Mouse (Mus musculus): ENCODE results near the gene Erc1. TPM values are rescaled to one million over a fixed set of nuclear protein-coding genes. Genes with fewer than 3 reads are reported as not detected.

Gene Erc1
- polyA plus RNA-seq, 1 experiment from 2014 or later = 23.7 TPM

DNA sequence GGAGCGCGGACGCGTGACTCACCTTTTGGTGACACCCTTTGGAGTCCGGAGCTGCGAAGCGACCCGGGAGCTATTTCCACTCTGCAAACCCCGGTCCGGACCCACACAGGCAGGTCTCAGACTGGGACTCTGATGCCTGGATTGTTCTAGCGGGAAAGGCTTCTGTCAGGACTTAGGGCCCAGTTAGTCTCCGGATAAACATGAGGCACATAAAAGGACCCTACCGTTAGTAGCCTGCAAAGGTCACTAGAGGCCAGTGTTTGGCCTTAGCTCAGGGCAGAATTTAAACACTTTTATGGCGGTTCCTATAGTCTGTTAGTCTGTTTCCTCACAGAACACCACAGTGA, 303.5 kb downstream of the Erc1 start:
- WGBS = 0% methylated on average over 14 of the region's 14 CpGs
- DNase-seq (ENCODE audit: low spot score, missing footprints) (peak; percentile 93), ATAC-seq (ENCODE audit: low FRiP score) (peak; percentile 56)
- Histone ChIP-seq H3K36me3 (ENCODE audit: control insufficient read depth, insufficient read depth, low read length) (no peaks in the 10 kb centered on the region), H3K4me1 (ENCODE audit: control insufficient read depth, insufficient read depth, low read length) (peaks cover 13% of the 10 kb centered on the region), H3K4me2 (peak overlapping the region; percentile 95), H3K27me3 (ENCODE audit: control insufficient read depth, insufficient read depth, low read length) (peaks cover 16% of the 10 kb centered on the region), H3K9me3 (ENCODE audit: control insufficient read depth, low read length) (no peaks in the 10 kb centered on the region), H3K27ac (ENCODE audit: low read depth, low read length) (no peak overlapping the region), H3K9ac (ENCODE audit: low read length) (peak overlapping the region; percentile 85), H3K4me3 (ENCODE audit: low read depth, low read length) (peak overlapping the region; percentile 78)

DNA sequence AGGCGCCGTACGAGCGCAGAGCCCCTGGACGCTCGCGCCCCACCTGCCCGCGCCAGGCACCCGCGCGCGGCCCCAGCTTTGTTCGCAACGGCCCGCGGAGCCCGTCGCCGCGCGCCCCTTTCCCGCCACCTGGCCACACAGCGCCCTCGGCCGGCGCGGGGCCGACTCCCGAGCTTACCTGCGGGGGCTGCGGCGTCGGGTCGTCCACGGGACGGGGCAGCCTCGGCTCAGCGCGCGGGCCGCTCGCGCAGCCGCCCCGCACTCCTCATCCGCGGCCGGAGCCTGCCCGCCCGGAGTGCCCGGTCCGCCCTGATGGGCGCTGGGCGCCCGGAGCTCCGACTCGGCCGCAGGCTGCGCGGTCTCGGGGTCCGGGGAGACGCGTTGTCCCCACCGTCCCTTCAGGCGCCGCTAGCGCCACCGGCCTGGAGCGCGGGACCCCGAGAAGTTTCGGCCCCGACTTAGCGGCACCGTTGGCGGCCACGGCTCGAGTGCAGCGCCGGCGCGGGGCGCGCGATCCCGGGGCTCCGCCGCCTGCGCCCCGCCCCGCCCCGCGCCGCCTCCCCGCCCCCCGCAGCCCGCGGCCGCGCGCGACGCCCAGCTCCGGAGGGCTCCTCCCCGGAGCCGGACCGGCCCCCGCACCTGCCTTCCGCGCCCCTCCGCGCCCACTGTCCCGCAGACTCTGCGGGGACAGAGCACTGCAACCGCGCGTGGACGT, 304.0 kb downstream of the Erc1 start, which contains the start of gene Wnt5b:
Wnt5b (minus strand) TSS at position 545 of the 715 bp plus-strand sequence.
- H3K36me3 ChIP-seq (ENCODE audit: control insufficient read depth, insufficient read depth, low read length) = no peaks in the 10 kb centered on the region
- peak; percentile 75 for ATAC-seq (ENCODE audit: low FRiP score)
- DNase-seq (ENCODE audit: low spot score, missing footprints) = peak; percentile 91
- H3K4me2 ChIP-seq = peak within 1 kb of the TSS; percentile 95
- H3K4me3 ChIP-seq (ENCODE audit: low read depth, low read length) = peak within 1 kb of the TSS; percentile 78
- peak within 1 kb of the TSS; percentile 85 for H3K9ac ChIP-seq (ENCODE audit: low read length)
- H3K27ac ChIP-seq (ENCODE audit: low read depth, low read length) = no peak within 1 kb of the TSS
- H3K4me1 ChIP-seq (ENCODE audit: control insufficient read depth, insufficient read depth, low read length) = peaks cover 13% of the 10 kb centered on the region
- no peaks in the 10 kb centered on the region for H3K9me3 ChIP-seq (ENCODE audit: control insufficient read depth, low read length)
- H3K27me3 ChIP-seq (ENCODE audit: control insufficient read depth, insufficient read depth, low read length) = peaks cover 16% of the 10 kb centered on the region
- WGBS = under 1% methylated on average over 100 of the region's 120 CpGs

DNA sequence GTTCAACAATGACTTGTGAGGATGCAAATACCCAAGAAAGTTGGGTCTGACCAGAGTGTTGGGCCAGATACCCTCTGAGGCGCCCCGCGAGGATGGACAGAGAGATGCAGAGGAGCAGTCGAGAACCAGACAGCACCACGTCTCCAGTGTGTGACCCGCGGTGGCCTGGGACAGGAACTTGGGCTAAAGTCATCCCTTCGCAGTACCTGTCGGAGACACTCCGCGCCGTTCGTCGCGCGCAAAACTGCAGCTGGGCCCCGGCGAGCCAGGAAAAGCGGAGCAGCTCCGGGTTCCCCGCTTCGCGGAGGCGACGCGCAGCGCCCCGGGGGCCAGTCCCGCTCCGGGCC, 304.5 kb downstream of the Erc1 start:
- no peaks in the 10 kb centered on the region for H3K9me3 ChIP-seq (ENCODE audit: control insufficient read depth, low read length)
- ATAC-seq (ENCODE audit: low FRiP score) (peak; percentile 39; the same call in 1 of the 2 replicates), DNase-seq (ENCODE audit: low spot score, missing footprints) (peak; percentile 93)
- peak overlapping the region; percentile 85 for H3K9ac ChIP-seq (ENCODE audit: low read length)
- peak overlapping the region; percentile 95 for H3K4me2 ChIP-seq
- H3K4me1 ChIP-seq (ENCODE audit: control insufficient read depth, insufficient read depth, low read length) = peaks cover 13% of the 10 kb centered on the region
- peaks cover 16% of the 10 kb centered on the region for H3K27me3 ChIP-seq (ENCODE audit: control insufficient read depth, insufficient read depth, low read length)
- no peaks in the 10 kb centered on the region for H3K36me3 ChIP-seq (ENCODE audit: control insufficient read depth, insufficient read depth, low read length)
- peak overlapping the region; percentile 78 for H3K4me3 ChIP-seq (ENCODE audit: low read depth, low read length)
- under 1% methylated on average over 28 of the region's 30 CpGs for WGBS
- no peak overlapping the region for H3K27ac ChIP-seq (ENCODE audit: low read depth, low read length)

DNA sequence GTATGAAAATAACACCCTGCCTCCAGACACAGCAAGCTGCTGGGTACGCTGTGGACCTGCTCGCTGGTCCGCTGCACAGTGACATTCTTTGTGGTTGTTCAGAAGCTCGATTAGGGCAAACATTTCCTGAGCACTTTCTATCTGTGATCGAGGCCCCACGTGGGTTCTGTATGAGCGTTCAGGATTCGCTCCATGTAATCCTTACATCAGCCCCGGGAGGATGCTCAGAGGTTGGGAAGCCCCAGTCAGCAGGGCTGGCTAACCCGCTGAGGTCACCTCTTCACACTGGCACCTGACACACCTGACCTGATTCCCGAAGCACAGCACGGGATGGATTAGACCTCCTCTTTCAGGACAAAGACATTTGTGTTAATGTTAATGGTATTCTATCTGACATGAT, 312.1 kb downstream of the Erc1 start:
- no peak for ATAC-seq (ENCODE audit: low FRiP score)
- H3K36me3 ChIP-seq (ENCODE audit: control insufficient read depth, insufficient read depth, low read length) = no peaks in the 10 kb centered on the region
- DNase-seq (ENCODE audit: low spot score, missing footprints) = no peak
- H3K4me2 ChIP-seq = no peak overlapping the region
- no peaks in the 10 kb centered on the region for H3K9me3 ChIP-seq (ENCODE audit: control insufficient read depth, low read length)
- H3K9ac ChIP-seq (ENCODE audit: low read length) = no peak overlapping the region
- H3K27ac ChIP-seq (ENCODE audit: low read depth, low read length) = no peak overlapping the region
- H3K27me3 ChIP-seq (ENCODE audit: control insufficient read depth, insufficient read depth, low read length) = no peaks in the 10 kb centered on the region
- H3K4me3 ChIP-seq (ENCODE audit: low read depth, low read length) = no peak overlapping the region
- WGBS = 82% methylated on average over 12 of the region's 12 CpGs
- H3K4me1 ChIP-seq (ENCODE audit: control insufficient read depth, insufficient read depth, low read length) = no peaks in the 10 kb centered on the region

DNA sequence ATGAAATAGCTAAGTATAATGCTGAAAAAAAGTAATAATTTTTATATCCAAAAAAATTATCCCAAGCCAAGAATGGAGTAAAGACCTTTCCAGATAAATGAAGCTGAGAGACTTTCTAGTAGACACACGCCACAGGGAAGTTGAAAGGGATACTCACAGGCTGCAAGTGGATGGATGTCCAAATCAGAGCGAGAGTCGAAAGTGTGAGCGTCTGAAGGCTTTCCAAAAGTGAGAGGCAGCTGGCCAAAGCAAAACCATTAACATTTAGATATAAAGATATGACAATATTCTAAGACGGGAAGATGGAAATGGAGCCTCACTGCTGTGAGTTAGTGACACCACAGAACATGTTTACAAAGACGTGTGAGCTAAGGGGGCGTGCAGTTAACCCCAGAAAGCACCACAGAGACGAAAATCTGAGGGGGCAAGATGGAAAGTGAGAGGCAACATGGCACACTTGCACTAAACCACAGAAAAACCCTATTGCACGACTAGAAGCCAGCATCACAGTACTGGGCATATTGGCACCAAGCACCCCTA, 314.7 kb downstream of the Erc1 start:
- H3K27me3 ChIP-seq (ENCODE audit: control insufficient read depth, insufficient read depth, low read length) = no peaks in the 10 kb centered on the region
- H3K9me3 ChIP-seq (ENCODE audit: control insufficient read depth, low read length) = no peaks in the 10 kb centered on the region
- no peak for DNase-seq (ENCODE audit: low spot score, missing footprints)
- no peak overlapping the region for H3K4me3 ChIP-seq (ENCODE audit: low read depth, low read length)
- H3K36me3 ChIP-seq (ENCODE audit: control insufficient read depth, insufficient read depth, low read length) = no peaks in the 10 kb centered on the region
- no peak overlapping the region for H3K9ac ChIP-seq (ENCODE audit: low read length)
- no peak for ATAC-seq (ENCODE audit: low FRiP score)
- H3K27ac ChIP-seq (ENCODE audit: low read depth, low read length) = no peak overlapping the region
- H3K4me1 ChIP-seq (ENCODE audit: control insufficient read depth, insufficient read depth, low read length) = no peaks in the 10 kb centered on the region
- 86% methylated on average over 9 of the region's 9 CpGs for WGBS
- no peak overlapping the region for H3K4me2 ChIP-seq

DNA sequence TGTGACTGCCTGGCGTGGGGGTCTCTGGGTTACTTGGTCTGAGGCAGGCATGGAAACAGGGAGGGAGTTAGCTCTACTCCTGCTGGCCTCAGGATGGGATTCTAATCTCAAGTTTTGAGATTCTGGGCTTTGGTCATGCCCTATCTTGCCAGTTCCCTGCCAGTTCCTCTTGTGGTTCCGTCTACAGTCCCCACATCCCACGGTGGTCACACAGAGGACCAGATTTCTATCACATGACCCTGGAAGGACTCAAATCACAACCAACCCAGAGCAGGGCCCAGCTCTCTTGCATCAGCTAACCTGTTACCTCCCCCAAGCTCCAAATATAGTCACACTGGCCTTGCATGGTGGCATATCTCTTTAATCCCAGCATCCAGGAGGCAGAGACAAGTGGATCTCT, 318.3 kb downstream of the Erc1 start:
- Histone ChIP-seq H3K9ac (ENCODE audit: low read length) (no peak overlapping the region), H3K4me1 (ENCODE audit: control insufficient read depth, insufficient read depth, low read length) (no peaks in the 10 kb centered on the region), H3K27me3 (ENCODE audit: control insufficient read depth, insufficient read depth, low read length) (no peaks in the 10 kb centered on the region), H3K4me3 (ENCODE audit: low read depth, low read length) (no peak overlapping the region), H3K36me3 (ENCODE audit: control insufficient read depth, insufficient read depth, low read length) (no peaks in the 10 kb centered on the region), H3K4me2 (no peak overlapping the region), H3K27ac (ENCODE audit: low read depth, low read length) (no peak overlapping the region), H3K9me3 (ENCODE audit: control insufficient read depth, low read length) (no peaks in the 10 kb centered on the region)
- 91% methylated on average over 3 of the region's 3 CpGs for whole genome bisulfite sequencing
- no peak for ATAC-seq (ENCODE audit: low FRiP score)
- DNase-seq (ENCODE audit: low spot score, missing footprints) = no peak

DNA sequence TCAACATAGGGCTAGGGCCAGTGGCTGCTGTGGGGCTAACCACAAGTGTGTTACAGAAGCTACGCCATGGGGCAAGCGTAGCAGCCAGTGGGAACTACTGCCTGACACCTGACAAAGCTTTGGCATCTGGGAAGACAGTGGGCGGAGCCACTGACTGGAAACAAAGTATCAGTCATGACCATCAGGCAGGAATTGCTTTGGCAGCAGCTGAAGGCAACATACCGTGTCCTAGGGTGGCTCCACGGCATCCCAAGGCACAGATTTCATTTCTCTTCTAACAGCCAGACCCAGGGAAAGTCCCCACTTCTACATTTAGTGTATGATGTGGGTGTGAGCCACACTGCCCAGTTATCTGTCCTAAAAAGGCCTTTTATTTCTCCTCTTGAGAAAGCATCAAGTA, 321.5 kb downstream of the Erc1 start:
- ATAC-seq (ENCODE audit: low FRiP score) (no peak), DNase-seq (ENCODE audit: low spot score, missing footprints) (no peak)
- Histone ChIP-seq H3K4me2 (no peak overlapping the region), H3K4me1 (ENCODE audit: control insufficient read depth, insufficient read depth, low read length) (peaks cover 6% of the 10 kb centered on the region; the same call in 1 of the 2 replicates), H3K9ac (ENCODE audit: low read length) (no peak overlapping the region), H3K36me3 (ENCODE audit: control insufficient read depth, insufficient read depth, low read length) (no peaks in the 10 kb centered on the region), H3K27me3 (ENCODE audit: control insufficient read depth, insufficient read depth, low read length) (no peaks in the 10 kb centered on the region), H3K9me3 (ENCODE audit: control insufficient read depth, low read length) (no peaks in the 10 kb centered on the region), H3K4me3 (ENCODE audit: low read depth, low read length) (no peak overlapping the region), H3K27ac (ENCODE audit: low read depth, low read length) (no peak overlapping the region)
- 85% methylated on average over 5 of the region's 5 CpGs for WGBS

DNA sequence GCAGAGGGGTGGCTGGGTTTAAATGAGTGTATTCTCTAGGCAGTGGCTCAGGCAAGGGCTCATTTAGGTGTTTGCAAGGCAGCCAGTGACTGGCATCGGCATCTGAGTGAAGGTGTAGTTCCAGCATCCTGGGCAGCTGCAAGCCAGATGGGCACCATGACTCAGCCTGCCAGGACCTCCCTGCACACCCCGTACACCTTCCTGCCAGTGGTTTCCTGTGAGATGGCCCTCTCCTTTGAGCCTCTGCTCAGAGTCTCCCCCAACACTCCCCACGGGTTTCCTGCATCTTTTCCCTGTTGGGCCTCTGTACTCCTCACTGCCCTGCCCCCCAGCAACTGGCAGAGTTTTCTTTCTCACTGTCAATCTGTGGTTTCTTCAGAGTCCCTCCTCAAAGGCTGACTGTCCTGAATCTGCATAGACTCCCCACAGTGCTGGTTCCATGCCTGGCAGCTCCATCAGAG, 326.0 kb downstream of the Erc1 start:
- ATAC-seq (ENCODE audit: low FRiP score) (no peak), DNase-seq (ENCODE audit: low spot score, missing footprints) (no peak)
- H3K9ac ChIP-seq (ENCODE audit: low read length) = no peak overlapping the region
- H3K36me3 ChIP-seq (ENCODE audit: control insufficient read depth, insufficient read depth, low read length) = no peaks in the 10 kb centered on the region
- WGBS = 43% methylated on average over 3 of the region's 3 CpGs
- H3K27ac ChIP-seq (ENCODE audit: low read depth, low read length) = no peak overlapping the region
- no peak overlapping the region for H3K4me3 ChIP-seq (ENCODE audit: low read depth, low read length)
- H3K4me2 ChIP-seq = no peak overlapping the region
- H3K9me3 ChIP-seq (ENCODE audit: control insufficient read depth, low read length) = no peaks in the 10 kb centered on the region; the same call in 1 of the 2 replicates
- H3K27me3 ChIP-seq (ENCODE audit: control insufficient read depth, insufficient read depth, low read length) = no peaks in the 10 kb centered on the region
- peaks cover 6% of the 10 kb centered on the region; the same call in 1 of the 2 replicates for H3K4me1 ChIP-seq (ENCODE audit: control insufficient read depth, insufficient read depth, low read length)

DNA sequence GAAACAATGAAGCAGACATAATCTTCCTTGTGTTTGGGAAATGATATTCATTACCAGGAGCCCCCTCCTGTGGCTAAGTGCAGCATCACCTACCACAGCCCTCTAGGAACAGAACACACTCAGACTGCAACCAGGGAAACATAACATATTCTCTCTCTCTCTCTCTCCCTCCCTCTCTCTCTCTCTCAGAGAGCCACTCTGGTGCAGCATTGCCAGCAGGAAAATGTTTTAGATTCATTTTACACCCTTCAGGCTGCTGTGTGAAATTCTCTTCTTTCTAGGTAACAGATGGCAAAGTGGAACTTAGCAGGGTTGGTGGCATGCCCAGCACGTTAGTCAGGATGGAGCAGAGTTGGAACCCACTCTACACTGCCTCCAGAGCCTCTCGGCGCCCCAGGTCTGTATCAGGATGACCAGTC, 326.5 kb downstream of the Erc1 start:
- no peak overlapping the region for H3K27ac ChIP-seq (ENCODE audit: low read depth, low read length)
- ATAC-seq (ENCODE audit: low FRiP score) (no peak), DNase-seq (ENCODE audit: low spot score, missing footprints) (no peak)
- H3K9ac ChIP-seq (ENCODE audit: low read length) = no peak overlapping the region
- no peak overlapping the region for H3K4me3 ChIP-seq (ENCODE audit: low read depth, low read length)
- no peaks in the 10 kb centered on the region; the same call in 1 of the 2 replicates for H3K9me3 ChIP-seq (ENCODE audit: control insufficient read depth, low read length)
- H3K4me2 ChIP-seq = no peak overlapping the region
- WGBS = 78% methylated on average over 3 of the region's 3 CpGs
- H3K4me1 ChIP-seq (ENCODE audit: control insufficient read depth, insufficient read depth, low read length) = peaks cover 6% of the 10 kb centered on the region; the same call in 1 of the 2 replicates
- no peaks in the 10 kb centered on the region for H3K36me3 ChIP-seq (ENCODE audit: control insufficient read depth, insufficient read depth, low read length)
- no peaks in the 10 kb centered on the region for H3K27me3 ChIP-seq (ENCODE audit: control insufficient read depth, insufficient read depth, low read length)

Data from midbrain, embryonic 11.5 days (tissue).